Mouse (Mus musculus) leukemia stem cell, adult 10-12 weeks (primary cell): ENCODE results near the gene Lrrfip1. TPM values are rescaled to one million over a fixed set of nuclear protein-coding genes. Genes with fewer than 3 reads are reported as not detected.

Experiments
- polyA plus RNA-seq: library from polyadenylated mRNA; stranded (reverse); fragments of >175 nt; gene quantifications from 2 replicates; pipeline ENCODE4 v1.2.3, GENCODE M21; 2012; ENCODE audit warnings: low replicate concordance

Lrrfip1 gene
- 2.6 and 3.7 TPM in 2 replicates for polyA plus RNA-seq

GRCm38 (mm10) chr1:90998268-90998890, at the start of gene Lrrfip1:
Gene Lrrfip1, plus strand, starts transcription at chr1:90998737.

GRCm38 (mm10) chr1:90952808-90953207, 45.7 kb upstream of the Lrrfip1 start, which contains the start of gene Prlh:
Gene Prlh, plus strand, starts transcription at chr1:90953108.

GRCm38 (mm10) chr1:90969347-90969784, 29.2 kb upstream of the Lrrfip1 start, which contains the start of gene Rab17:
Gene Rab17, minus strand, starts transcription at chr1:90969661.

GRCm38 (mm10) chr1:91144813-91145212, 146.3 kb downstream of the Lrrfip1 start, which contains the start of gene Rbm44:
Gene Rbm44, plus strand, starts transcription at chr1:91145089.

Other genes starting within 250 kb of the Lrrfip1 start
- gene Col6a3, start 154.8 kb upstream of the Lrrfip1 start, polyA plus RNA-seq: 0.08 and 0.66 TPM in 2 replicates
- gene Mlph, start 83.7 kb upstream of the Lrrfip1 start, polyA plus RNA-seq: 0.03 TPM in 1 of 2 replicates, not detected in the other
- not detected in 2 replicates for gene Prlh, start 45.6 kb upstream of the Lrrfip1 start, polyA plus RNA-seq
- gene Rab17, start 29.1 kb upstream of the Lrrfip1 start, polyA plus RNA-seq: 0.19 TPM in 1 of 2 replicates, not detected in the other
- not detected in 2 replicates for gene Rbm44, start 146.4 kb downstream of the Lrrfip1 start, polyA plus RNA-seq
- gene Ramp1, start 181.1 kb downstream of the Lrrfip1 start, polyA plus RNA-seq: 1.8 and 2.7 TPM in 2 replicates